Mouse (Mus musculus) left cerebral cortex, adult 2 months (tissue): ENCODE data around the gene Tenm4. TPM values are rescaled to one million over a fixed set of nuclear protein-coding genes. Genes with fewer than 3 reads are reported as not detected.
A peak's percentile ranks its signal among the peaks of the same experiment; 100 is the strongest.
"Not testable (repeated sequence)": the region's sequence is repeated elsewhere in the genome, so short reads cannot be mapped to it uniquely, and the experiment has no call there.

Source experiments
- DNase-seq, 2 experiments: peaks; one replicate each; pipeline ENCODE4 v3.0.0; 2021 to 2022; ENCODE audit warnings: low spot score in 2 of 2, mixed read lengths in 1 of 2; ENCODE audit errors: extremely low spot score in 1 of 2
- H3K27ac ChIP-seq: fragments of 200-600 bp; 2 replicates; pipeline ENCODE4 v1.8.1; 2022
- H3K4me3 ChIP-seq: fragments of 200-600 bp; 2 replicates; pipeline ENCODE4 v1.8.1; 2022
- CTCF ChIP-seq: fragments of 200-600 bp; IDR thresholded peaks from 2 replicates; pipeline ENCODE4 v1.8.1; 2022; ENCODE audit warnings: antibody characterized with exemption, mild to moderate bottlenecking, moderate library complexity
- intact Hi-C: fragments of 180-260 bp; cut with DNase I; formaldehyde crosslinking; loops from one replicate; pipeline ENCODE4 v1.15.1; 2025
- total RNA-seq, 2 experiments: library from RNA; stranded (reverse); gene quantifications; 2 replicates each; pipeline ENCODE4 v1.2.3; 2021

The Tenm4 gene
- total RNA-seq, 2 experiments from 2014 or later, result 158 to 160 TPM

DNA sequence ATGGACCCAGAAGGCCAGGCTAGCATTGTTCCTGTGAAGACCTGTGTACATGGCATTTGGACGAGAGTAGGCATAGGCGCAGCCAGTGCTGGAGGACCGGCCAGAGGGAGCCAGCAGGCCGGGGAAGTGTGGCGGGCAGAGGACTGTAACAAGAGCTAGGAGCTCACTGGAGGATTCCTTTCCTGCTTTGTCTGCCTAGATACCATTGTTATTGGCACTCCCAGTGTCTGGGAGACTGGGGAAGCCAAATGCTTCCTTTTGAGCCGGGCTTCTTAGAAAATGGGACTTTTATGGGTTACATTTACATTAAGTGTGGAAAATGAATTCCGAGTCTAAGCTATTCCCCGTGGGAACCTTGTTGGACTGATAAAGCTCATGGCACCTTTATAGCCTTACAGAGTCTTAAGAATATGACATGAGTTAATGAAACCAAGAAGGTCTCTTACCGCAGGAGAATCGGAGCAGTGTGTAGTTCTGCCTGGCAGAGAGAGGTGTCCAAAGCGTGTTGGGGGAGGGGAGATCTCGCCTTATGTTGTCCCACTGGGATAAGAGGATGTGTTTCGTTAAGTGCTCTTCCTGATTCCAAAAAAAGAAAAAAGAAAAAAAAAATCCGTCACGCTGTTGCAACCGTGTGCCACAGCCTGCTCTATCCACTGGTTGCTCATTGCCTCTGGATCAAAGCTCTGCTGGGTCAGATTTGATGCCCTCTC is 737.1 kb downstream of the Tenm4 start:
- no peak overlapping the region for H3K4me3 ChIP-seq
- no peak for DNase-seq

DNA sequence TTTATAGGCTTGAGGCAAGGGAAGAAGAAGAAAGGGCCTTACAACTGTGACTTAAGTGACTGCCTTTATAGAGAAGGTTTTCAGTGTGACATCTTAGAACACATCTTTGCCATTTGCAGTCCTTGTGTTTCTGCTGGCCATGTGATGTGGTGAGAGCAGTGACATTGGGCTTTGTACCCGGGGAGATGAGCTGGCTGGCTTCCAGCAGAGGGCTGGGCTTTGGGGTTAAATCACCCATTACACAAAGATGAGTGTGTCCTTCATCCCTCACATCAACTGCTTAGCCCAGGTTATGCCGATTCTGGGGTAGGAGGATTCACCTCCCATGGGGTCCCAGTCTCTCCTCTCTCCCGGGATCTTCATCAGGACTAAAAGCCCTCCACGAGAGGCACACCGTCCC is 738.8 kb downstream of the Tenm4 start:
- H3K27ac ChIP-seq, result no peak overlapping the region
- no peak for TF ChIP-seq CTCF
- no peak overlapping the region for H3K4me3 ChIP-seq
- intact Hi-C loops, result loop anchor here (5.0 to 10.0 kb wide), 2 partner anchors 235 to 698 kb away; no protein-coding TSS in a partner anchor
- DNase-seq, result peak in 1 of 2 experiments; percentile 9

More for the DNA sequence above, 737.1 kb downstream of the Tenm4 start:
- no peak for TF ChIP-seq CTCF
- no peak overlapping the region for H3K27ac ChIP-seq
- intact Hi-C loops, result loop anchor here (5.0 to 10.0 kb wide), 2 partner anchors 233 to 696 kb away; no protein-coding TSS in a partner anchor

DNA sequence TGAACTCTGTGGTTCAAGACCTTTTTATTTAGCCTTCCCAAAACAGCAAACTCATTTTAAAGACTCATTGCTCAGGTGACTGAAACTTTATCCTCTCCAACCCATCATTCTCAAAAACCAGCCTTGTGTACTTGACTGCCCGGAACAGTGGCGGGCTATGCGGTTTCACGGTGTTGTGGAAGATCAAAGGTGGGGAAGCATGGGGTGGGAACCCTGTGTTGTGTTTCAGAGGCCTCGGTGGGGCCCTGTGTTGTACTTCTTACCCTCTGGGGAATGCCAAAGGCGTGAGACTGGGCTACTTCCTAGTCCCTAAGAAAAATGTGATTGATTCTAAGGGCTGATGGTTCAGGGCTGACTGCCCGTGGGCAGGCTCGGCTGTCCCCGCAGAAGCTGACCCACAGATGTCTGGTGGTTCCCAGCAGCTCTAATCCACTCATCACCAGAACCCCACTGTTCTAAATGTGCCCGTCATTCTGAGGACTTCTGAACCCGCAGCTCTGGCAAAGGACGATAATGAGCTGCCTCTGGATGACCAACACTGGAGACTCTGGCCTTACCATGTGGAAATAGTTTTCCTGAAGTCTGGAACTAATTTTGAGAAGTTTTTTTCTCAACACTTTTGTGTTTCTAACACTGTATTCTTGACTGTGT is 739.4 kb downstream of the Tenm4 start:
- intact Hi-C loops, result no loop called here
- DNase-seq, result peak in 1 of 2 experiments; percentile 6
- TF ChIP-seq CTCF, result no peak
- Histone ChIP-seq H3K4me3 (no peak overlapping the region), H3K27ac (no peak overlapping the region)

DNA sequence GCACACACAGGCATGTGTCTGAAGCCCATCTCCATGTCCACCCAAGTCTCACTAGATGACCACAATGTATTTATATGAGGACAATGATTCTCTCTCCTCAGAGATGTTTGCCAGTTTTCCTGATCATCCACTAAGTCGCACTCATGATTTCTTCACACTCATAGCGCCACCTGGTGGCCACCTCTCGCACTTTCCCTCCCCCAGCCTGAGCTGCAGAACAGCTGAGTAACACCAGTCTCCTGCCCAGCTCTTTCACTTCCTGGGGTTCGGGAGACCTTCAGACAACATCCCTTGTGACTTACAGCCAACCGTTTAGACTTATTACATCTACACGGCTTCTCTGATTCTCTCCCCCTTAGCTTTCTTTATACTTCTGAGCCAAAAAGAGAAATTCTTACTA is 743.0 kb downstream of the Tenm4 start:
- DNase-seq, result peak; percentile 86 to 90
- TF ChIP-seq CTCF, result peak; percentile 91
- Histone ChIP-seq H3K4me3 (no peak overlapping the region), H3K27ac (no peak overlapping the region)
- intact Hi-C loops, result loop anchor here (1.0 to 2.0 kb wide), 2 partner anchors 136 to 1423 kb away; no protein-coding TSS in a partner anchor

DNA sequence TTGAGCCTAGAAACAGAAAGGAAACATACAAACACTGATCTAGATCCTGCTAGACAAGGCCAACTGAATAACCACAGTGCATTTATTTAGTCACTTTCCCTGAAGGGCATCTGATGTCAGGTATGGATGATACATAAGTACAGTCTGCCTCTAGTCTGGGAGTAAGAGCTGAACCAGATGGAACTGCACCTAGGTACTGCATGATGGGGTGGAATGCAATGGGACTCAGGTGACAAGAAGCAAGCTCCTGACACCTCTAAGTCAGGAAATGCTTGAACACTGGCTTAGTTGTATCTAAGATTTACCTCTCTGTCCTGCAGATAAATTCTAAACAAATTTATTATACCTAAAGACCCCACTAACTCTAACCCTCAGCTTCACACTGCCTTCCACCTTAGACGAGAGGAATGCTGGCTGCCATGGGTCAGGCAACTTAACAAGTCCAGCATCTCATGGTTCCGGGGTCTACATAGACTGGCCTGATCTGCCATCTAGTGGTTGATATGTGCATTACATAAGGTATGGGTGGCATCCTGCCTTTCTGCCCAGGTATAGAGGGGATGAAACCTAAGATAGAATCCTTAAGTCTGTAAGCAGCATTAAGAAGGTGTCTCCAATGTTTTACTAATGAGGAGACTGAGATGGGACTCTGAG is 744.5 kb downstream of the Tenm4 start:
- DNase-seq, result peak; percentile 52 to 58
- Histone ChIP-seq H3K4me3 (no peak overlapping the region), H3K27ac (no peak overlapping the region)
- intact Hi-C loops, result loop anchor here (1.0 to 5.0 kb wide), 4 partner anchors 353 to 1425 kb away; no protein-coding TSS in a partner anchor
- TF ChIP-seq CTCF, result peak; percentile 94

DNA sequence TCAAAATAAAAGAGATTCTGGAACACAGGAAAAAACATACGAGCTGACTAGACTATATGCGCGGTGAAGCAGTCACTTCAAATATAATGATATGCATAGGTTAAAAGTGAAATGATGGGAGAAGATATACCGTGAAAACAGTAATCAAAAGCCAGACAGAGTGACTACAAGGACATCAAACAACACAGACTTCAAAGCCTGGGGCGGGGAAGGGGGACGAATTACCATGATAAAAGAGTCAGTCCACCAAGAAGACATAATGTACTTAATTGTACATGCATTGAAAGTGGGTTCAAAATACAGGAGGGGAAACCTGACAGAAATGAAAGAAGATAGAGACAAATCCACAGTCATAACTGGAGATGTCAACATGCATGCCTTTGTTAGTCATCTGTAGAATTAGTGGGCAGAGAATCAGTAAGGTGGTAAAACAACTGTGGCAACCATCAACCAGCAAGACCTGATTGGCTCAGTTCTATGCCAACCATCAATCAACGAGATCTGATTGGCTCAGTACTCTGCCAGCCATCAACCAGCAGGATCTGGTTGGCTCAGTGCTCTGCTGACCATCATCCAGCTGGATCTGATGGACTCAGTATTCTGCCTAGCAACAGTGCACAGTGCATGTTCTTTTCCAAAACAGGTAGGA is 749.5 kb downstream of the Tenm4 start:
- no peak for TF ChIP-seq CTCF
- no peak for DNase-seq
- intact Hi-C loops, result no loop called here
- H3K27ac ChIP-seq, result no peak overlapping the region
- no peak overlapping the region for H3K4me3 ChIP-seq

DNA sequence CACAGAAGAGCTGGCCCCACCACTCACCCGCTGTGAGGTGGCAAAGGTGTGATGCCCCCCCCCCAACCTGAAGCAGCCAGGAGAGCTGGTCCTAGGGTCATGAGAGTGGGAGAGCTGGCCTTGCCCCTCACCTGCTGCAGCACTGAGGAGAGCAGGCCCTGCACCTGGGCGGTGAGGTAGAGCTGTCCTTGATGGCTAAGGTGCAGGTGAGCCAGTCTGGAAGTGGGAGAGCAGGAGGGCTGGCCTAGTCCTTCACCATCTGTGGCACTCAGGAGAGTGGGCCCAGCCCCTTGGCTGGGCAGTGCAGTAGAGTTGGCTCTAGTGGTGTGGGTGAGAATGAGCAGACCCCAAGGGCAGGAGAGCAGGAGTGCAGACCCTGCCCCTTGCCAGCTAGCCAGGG is 751.9 kb downstream of the Tenm4 start:
- no peak for TF ChIP-seq CTCF
- DNase-seq, result no peak
- intact Hi-C loops, result no loop called here
- Histone ChIP-seq H3K27ac (no peak overlapping the region), H3K4me3 (no peak overlapping the region)

DNA sequence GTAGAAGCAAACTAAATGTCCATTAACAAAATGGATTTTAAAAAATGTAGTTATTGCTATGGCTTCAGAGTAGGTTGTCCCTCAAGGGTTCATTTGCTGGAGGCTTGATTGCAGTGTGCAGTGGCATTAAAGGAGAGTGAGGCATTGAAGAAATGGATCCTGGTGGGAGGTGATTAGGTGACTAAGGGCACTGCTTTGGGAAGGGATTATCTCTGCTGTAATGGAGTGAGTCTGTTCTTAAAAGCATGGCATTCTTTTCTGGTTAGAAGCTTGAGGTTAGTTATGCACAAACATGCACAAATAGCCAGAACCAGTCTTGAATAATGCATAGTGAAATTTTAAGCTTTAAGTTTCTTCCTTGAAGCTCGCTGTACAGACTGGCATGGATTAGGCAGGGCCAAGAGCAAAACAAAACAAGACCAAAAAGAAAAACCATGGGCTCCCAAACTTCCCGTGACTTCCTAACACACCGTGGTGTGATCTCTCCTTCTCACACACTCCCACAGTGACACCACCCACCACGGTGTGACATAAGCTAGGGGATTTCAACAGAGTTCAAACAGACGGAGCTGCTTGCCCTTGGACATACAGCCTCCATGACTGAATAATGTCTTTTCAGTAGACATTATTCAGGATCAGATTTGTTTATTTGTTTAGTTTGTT is 772.8 kb downstream of the Tenm4 start:
- no peak for DNase-seq
- no peak overlapping the region for H3K27ac ChIP-seq
- intact Hi-C loops, result no loop called here
- H3K4me3 ChIP-seq, result no peak overlapping the region
- no peak for TF ChIP-seq CTCF

DNA sequence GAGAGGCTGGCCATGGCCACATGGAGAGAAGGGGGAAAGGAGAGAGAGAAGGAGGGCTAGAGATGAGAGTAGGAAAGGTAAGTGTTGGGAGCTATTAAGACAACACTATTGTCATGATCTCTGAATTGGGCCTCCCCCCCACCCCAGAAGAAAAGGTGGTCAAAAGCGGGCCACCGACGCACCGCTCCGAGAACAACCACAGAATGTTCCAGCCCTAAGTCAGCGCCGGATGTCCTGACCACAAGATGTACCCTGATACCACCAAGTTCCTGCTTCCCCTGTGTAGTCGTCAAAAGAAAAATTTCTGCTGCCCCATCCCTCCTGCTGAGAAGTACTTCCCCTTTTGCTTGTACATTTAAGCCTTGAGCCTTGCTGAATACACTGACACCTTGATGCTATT is 775.5 kb downstream of the Tenm4 start:
- intact Hi-C loops, DNase-seq, H3K4me3 ChIP-seq, H3K27ac ChIP-seq: not testable (repeated sequence)

DNA sequence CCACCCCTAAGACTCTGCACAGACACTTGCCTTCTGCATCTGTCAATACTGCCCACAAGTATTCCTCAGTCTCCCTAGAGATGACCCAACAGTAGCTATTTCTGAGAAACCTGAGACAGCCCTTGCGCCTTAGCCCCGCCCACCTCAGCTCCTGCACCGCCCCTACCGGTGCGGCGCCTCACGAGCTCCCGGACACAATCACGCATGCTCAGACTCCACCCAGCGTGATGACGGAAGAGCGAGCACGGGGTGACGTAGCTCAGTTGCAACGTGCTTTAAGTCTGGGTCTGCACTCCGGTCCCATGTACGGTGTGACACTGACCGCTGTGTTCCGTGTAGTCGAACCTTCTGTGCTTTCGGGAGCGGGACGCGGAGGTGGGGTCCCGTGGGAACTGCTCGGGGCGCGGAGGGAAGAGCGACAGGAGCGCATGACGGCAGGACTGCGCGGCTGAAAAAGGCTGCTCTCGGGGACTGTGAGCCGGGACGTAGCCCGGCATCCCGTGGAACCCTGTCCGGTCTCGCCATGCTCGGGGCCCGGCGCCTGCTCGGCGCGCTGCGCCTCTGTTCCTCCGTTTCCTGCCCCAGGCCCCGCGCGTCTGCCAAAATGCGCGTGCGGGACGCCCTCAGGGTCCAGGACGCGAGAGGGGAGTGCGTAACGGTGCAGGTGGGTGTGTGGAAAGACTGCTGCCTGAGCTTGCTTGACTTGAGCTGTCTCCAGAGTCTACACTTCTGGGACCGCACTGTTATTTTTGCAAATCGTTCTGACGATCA is 780.4 kb downstream of the Tenm4 start, which contains the start of gene Nars2:
Nars2 (plus strand) TSS at position 225 of the 771 bp plus-strand sequence.
- peak within 1 kb of the TSS; percentile 86 for H3K4me3 ChIP-seq
- TF ChIP-seq CTCF, result peak; percentile 29
- H3K27ac ChIP-seq, result peak within 1 kb of the TSS; percentile 92
- intact Hi-C loops, result no loop called here
- DNase-seq, result peak; percentile 87 to 90

DNA sequence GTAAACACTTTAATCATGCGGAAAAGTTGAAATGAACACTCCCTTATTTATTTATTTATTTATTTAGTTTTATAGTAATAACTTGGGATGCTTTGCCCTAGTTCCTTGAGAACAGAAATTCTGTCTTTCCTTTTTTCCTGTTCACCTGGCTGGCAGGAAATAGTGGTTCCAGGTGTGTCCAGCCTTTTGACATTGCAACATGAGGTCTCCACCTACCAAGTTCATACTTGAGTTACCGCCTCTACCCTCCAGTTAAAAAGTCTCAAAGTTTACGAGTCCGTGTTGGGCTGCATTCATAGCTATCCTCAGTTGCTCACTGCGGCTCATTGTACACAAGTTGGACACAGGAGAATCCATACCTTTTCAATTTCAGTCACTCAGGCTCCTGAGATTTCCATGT is 781.0 kb downstream of the Tenm4 start:
- no peak for DNase-seq
- Histone ChIP-seq H3K27ac (no peak overlapping the region), H3K4me3 (peak overlapping the region; percentile 86)
- intact Hi-C loops, result no loop called here
- no peak for TF ChIP-seq CTCF
